Mouse (Mus musculus) heart, postnatal 4 days (tissue): Measurements from ENCODE around the gene Lmbrd2. TPM values are rescaled to one million over a fixed set of nuclear protein-coding genes. Genes with fewer than 3 reads are reported as not detected.
"Not testable (repeated sequence)": the region's sequence is repeated elsewhere in the genome, so short reads cannot be mapped to it uniquely, and the experiment has no call there.

Source experiments
- DNase-seq: peaks from one replicate; pipeline ENCODE4 v3.0.0; 2021
- total RNA-seq, 2 experiments: library from RNA; stranded (reverse); gene quantifications; 2 replicates each; pipeline ENCODE4 v1.2.3; 2021

Lmbrd2 gene
- total RNA-seq, 2 experiments from 2014 or later: 17.4 to 18.0 TPM

- peak; percentile 60 for DNase-seq
These were observed 5.4 kb upstream of the Lmbrd2 start for GRCm38 (mm10) chr15:9134891-9135507.

- DNase-seq: peak; percentile 15
These were observed 903 bp upstream of the Lmbrd2 start for GRCm38 (mm10) chr15:9139447-9139846.

GRCm38 (mm10) chr15:9140684-9141171 lies 378 bp downstream of the Lmbrd2 start:
- DNase-seq: no peak

GRCm38 (mm10) chr15:9155325-9155724 lies 15.0 kb downstream of the Lmbrd2 start, which contains the start of gene Skp2:
Skp2 (minus strand) TSS chr15:9155425.
- DNase-seq: no peak

- DNase-seq: no peak
These were observed 22.3 kb downstream of the Lmbrd2 start for GRCm38 (mm10) chr15:9162557-9163070.

GRCm38 (mm10) chr15:9164125-9164524 lies 23.8 kb downstream of the Lmbrd2 start:
- no peak for DNase-seq

GRCm38 (mm10) chr15:9177038-9177437 lies 36.7 kb downstream of the Lmbrd2 start:
- DNase-seq: no peak

GRCm38 (mm10) chr15:9183995-9184394 lies 43.6 kb downstream of the Lmbrd2 start:
- no peak for DNase-seq

- DNase-seq: no peak
These were observed 49.4 kb downstream of the Lmbrd2 start for GRCm38 (mm10) chr15:9189796-9190195.

GRCm38 (mm10) chr15:9192685-9193084 lies 52.3 kb downstream of the Lmbrd2 start:
- DNase-seq: not testable (repeated sequence)

- DNase-seq: no peak
These were observed 58.1 kb downstream of the Lmbrd2 start for GRCm38 (mm10) chr15:9198421-9198820.

GRCm38 (mm10) chr15:9211891-9212290 lies 71.5 kb downstream of the Lmbrd2 start:
- no peak for DNase-seq

- DNase-seq: not testable (repeated sequence)
These were observed 72.7 kb downstream of the Lmbrd2 start for GRCm38 (mm10) chr15:9213026-9213425.

- DNase-seq: not testable (repeated sequence)
These were observed 73.1 kb downstream of the Lmbrd2 start for GRCm38 (mm10) chr15:9213431-9213830.

GRCm38 (mm10) chr15:9216446-9216845 lies 76.1 kb downstream of the Lmbrd2 start:
- DNase-seq: no peak

GRCm38 (mm10) chr15:9230917-9231316 lies 90.6 kb downstream of the Lmbrd2 start:
- DNase-seq: not testable (repeated sequence)

- no peak for DNase-seq
These were observed 106.0 kb downstream of the Lmbrd2 start for GRCm38 (mm10) chr15:9246345-9246744.

Other genes with a start within 250 kb of the Lmbrd2 start
- not detected for gene Ranbp3l, start 172.6 kb upstream of the Lmbrd2 start, total RNA-seq
- 10 to 100 TPM; 48.8 to 50.5 TPM for gene Nadk2, start 69.3 kb upstream of the Lmbrd2 start, total RNA-seq
- 1 to 10 TPM; 9.3 to 9.9 TPM for gene Skp2, start 14.9 kb downstream of the Lmbrd2 start, total RNA-seq
- not detected for gene Ugt3a1, start 136.3 kb downstream of the Lmbrd2 start, total RNA-seq
- not detected for gene Ugt3a2, start 195.0 kb downstream of the Lmbrd2 start, total RNA-seq